Mouse (Mus musculus) myocyte (in vitro differentiated cells): ENCODE data around the gene Arnt2.

Experiments
- CEBPB ChIP-seq: IDR thresholded peaks from 2 replicates; pipeline ENCODE4 v1.6.1; 2011; ENCODE audit warnings: mild to moderate bottlenecking, moderate library complexity; ENCODE audit not compliant: poor library complexity, insufficient read depth, severe bottlenecking
- E2F4 ChIP-seq: IDR thresholded peaks from one replicate; pipeline ENCODE4 v1.6.1; 2011; ENCODE audit warnings: mild to moderate bottlenecking, control low read depth, moderate library complexity; ENCODE audit not compliant: insufficient read depth
- MAX ChIP-seq: IDR thresholded peaks from one replicate; pipeline ENCODE4 v1.6.1; 2011; ENCODE audit warnings: low read depth, mild to moderate bottlenecking, control low read depth
- MYOG ChIP-seq, 3 experiments: IDR thresholded peaks; one replicate each; pipeline ENCODE4 v1.6.1; 2011; ENCODE audit warnings: control low read depth in 2 of 3, low read depth in 2 of 3, mild to moderate bottlenecking in 2 of 3; ENCODE audit not compliant: insufficient read length in 2 of 3, control insufficient read depth in 1 of 3, insufficient read depth in 1 of 3
- POLR2A ChIP-seq: IDR thresholded peaks from one replicate; pipeline ENCODE4 v1.6.1; 2011; ENCODE audit warnings: low read depth, mild to moderate bottlenecking, control low read depth, moderate library complexity; ENCODE audit not compliant: insufficient read length
- POLR2AphosphoS2 ChIP-seq: IDR thresholded peaks from one replicate; pipeline ENCODE4 v1.6.1; 2011; ENCODE audit warnings: low read depth, control low read depth; ENCODE audit not compliant: insufficient read length
- SRF ChIP-seq: IDR thresholded peaks from one replicate; pipeline ENCODE4 v1.6.1; 2011; ENCODE audit warnings: low read depth; ENCODE audit not compliant: control insufficient read depth, insufficient read length
- TCF12 ChIP-seq: IDR thresholded peaks from one replicate; pipeline ENCODE4 v1.6.1; 2011; ENCODE audit warnings: mild to moderate bottlenecking, control low read depth; ENCODE audit not compliant: poor library complexity, insufficient read depth, severe bottlenecking
- USF1 ChIP-seq: IDR thresholded peaks from one replicate; pipeline ENCODE4 v1.6.1; 2011; ENCODE audit warnings: low read depth, mild to moderate bottlenecking, control low read depth, moderate library complexity

DNA sequence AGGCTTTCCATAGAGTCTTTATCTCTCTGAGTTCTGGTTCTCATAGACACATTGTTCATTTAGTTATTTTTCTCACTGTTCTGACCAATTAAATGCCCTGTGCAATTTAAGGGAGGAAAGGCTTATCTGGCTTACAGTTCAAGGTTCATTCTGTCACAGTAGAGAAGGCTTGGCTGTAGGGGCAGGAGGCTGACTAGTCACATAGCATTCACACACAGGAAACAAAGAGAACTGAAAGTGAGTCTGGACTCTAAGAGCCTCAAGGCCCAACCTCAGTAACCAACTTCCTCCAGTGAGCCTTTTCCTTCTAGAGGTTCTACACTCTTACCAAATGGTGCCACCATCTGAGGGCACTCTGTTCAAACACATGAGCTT lies 11.3 kb upstream of the Arnt2 start:
- no peak for TF ChIP-seq CEBPB
- TF ChIP-seq MAX: no peak
- no peak for TF ChIP-seq MYOG (IDR thresholded peaks at IDR 0.05; ENCODE audit: control insufficient read depth in 1 of 3, insufficient read depth in 1 of 3, insufficient read length in 2 of 3, low read depth in 2 of 3)
- no peak for TF ChIP-seq POLR2A
- TF ChIP-seq USF1: no peak
- no peak for TF ChIP-seq TCF12
- TF ChIP-seq SRF: no peak
- no peak for TF ChIP-seq E2F4
- no peak for TF ChIP-seq POLR2AphosphoS2
